Mouse (Mus musculus): ENCODE results near the gene Ptpn13. TPM values are rescaled to one million over a fixed set of nuclear protein-coding genes. Genes with fewer than 3 reads are reported as not detected.
A peak's percentile ranks its signal among the peaks of the same experiment; 100 is the strongest.

Gene Ptpn13
- 5.8 and 6.9 TPM in 2 replicates for polyA plus RNA-seq (2015; fragmentation: Nextera tagmentation; extraction: Ambion mirVana)

DNA sequence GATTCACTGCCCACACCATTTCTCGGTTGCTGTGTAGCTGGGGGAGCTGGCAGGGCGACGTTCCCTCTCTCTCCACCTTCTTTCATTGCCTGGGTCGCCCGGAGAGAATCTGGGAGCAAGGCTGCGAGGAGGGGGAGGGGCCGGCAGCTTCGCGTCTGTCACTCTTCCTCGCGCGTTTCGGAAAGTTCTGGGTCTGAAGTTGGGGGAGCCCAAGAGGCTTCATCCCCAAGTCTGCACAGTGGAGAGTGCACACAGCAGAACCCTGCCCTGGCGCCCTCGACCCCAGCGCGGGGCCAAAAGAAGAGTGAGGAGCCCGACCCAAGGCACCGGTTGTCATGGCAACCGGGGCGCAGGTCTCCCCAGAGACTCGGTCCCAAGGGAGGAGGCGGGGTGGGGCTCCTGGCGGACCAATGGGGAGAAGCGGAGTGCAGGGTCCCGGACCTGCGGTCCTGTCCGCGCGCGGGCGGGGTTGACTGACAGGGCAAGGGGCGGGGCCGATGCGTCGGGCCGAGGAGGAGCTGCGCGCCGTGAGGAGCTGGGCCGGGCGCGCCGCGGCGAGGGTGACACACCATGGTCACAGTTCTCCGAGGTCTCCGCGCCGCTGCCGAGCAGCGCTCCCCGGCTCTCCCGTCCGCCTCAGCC, at the start of gene Ptpn13:
Ptpn13 (plus strand) TSS at position 515 of the 642 bp plus-strand sequence.
- H3K9me3 ChIP-seq = no peaks in the 10 kb centered on the region
- H3K4me2 ChIP-seq = peak within 1 kb of the TSS; percentile 72
- no peaks in the 10 kb centered on the region for H3K36me3 ChIP-seq
- peaks cover 58% of the 10 kb centered on the region for H3K4me1 ChIP-seq
- WGBS = under 1% methylated on average over 54 of the region's 55 CpGs
- peak within 1 kb of the TSS; percentile 92 for H3K4me3 ChIP-seq
- H3K9ac ChIP-seq = peak within 1 kb of the TSS; percentile 92
- peak within 1 kb of the TSS; percentile 88 for H3K27ac ChIP-seq (replicated peaks)
- peak; percentile 94 for ATAC-seq (ENCODE audit: extremely low read depth, insufficient number of reproducible peaks, low FRiP score, low TSS enrichment)
- 0 out of 2 replicates have a peak, but pooled peaks cover 5% of the 10 kb centered on the region for H3K27me3 ChIP-seq (replicated peaks)

DNA sequence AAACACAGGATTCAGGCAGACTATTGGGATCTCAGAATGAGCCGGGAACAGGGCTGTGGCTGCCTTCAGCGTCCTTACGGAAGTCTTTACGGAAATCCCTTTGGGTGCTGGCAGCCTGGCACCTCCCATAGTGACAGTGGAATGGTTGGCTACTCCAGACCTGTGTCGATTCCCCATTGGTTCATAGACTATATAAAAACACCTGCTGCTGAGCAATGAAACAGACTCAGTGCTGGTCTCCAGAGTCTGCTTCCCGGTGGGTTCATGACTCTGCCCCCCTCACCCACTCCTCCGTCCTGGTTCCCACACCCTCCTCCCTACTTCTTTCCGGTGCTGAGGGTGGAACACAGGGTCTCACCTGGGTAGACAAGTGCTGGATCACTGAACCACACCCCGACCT, 49.8 kb upstream of the Ptpn13 start:
- no peak overlapping the region for H3K4me2 ChIP-seq
- no peaks in the 10 kb centered on the region for H3K36me3 ChIP-seq
- no peaks in the 10 kb centered on the region for H3K9me3 ChIP-seq
- peaks cover 42% of the 10 kb centered on the region for H3K27me3 ChIP-seq (replicated peaks)
- H3K4me3 ChIP-seq = no peak overlapping the region
- no peak overlapping the region for H3K9ac ChIP-seq
- peaks cover 25% of the 10 kb centered on the region for H3K4me1 ChIP-seq
- 79% methylated on average over 9 of the region's 9 CpGs for WGBS
- H3K27ac ChIP-seq (replicated peaks) = no peak overlapping the region
- no peak for ATAC-seq (ENCODE audit: extremely low read depth, insufficient number of reproducible peaks, low FRiP score, low TSS enrichment)

DNA sequence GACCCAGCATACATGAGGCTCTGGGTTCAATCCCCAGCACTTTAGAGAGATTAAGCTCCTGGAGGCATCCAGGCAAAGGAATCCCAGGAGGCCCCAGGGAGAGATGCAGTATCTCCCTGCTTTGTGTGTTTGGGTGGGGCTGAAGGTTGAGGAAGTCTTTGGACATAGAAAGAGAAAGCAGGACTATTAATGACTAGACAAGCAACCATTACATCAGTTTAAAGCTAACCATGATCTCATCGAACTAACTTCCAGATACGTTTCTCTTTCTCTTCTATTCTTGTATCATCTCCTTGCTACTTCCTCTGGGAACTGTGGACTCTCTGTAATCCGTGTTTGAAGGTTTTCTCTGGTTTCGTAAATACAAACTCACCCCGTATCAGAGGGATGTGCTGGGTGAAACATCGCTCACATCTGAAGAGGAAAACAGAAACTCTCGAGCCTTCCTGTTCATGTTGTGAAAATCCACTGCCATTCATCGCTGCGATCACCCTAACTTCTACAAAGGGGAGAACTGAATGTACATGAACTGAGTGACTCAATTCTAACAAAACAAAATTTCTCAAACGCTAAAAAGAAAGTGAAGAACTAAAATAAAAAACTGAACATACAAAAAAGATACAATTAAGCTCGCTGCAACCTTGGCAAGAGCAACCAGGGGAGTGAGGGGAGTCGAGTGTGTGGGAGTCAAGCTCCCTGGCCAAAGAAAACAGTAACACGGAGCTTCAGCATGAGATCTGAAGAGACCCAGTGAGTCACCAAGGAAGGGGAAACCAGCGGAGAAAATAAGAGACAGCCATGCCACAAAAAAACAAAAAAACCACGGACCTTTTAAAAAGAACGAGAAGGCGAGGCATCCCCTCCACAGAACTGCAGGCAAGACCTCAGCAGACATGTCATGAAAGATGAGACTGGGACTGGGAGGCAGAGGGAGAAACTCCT, 48.4 kb upstream of the Ptpn13 start:
- 39% methylated on average over 17 of the region's 17 CpGs for WGBS
- Histone ChIP-seq H3K9ac (no peak overlapping the region), H3K9me3 (no peaks in the 10 kb centered on the region), H3K4me1 (peaks cover 35% of the 10 kb centered on the region), H3K27ac (replicated peaks) (peak overlapping the region; percentile 71), H3K4me3 (peak overlapping the region; percentile 3; the same call in 1 of the 2 replicates), H3K4me2 (peak overlapping the region; percentile 41), H3K27me3 (replicated peaks) (peaks cover 55% of the 10 kb centered on the region), H3K36me3 (no peaks in the 10 kb centered on the region)
- ATAC-seq (ENCODE audit: extremely low read depth, insufficient number of reproducible peaks, low FRiP score, low TSS enrichment) = no peak

DNA sequence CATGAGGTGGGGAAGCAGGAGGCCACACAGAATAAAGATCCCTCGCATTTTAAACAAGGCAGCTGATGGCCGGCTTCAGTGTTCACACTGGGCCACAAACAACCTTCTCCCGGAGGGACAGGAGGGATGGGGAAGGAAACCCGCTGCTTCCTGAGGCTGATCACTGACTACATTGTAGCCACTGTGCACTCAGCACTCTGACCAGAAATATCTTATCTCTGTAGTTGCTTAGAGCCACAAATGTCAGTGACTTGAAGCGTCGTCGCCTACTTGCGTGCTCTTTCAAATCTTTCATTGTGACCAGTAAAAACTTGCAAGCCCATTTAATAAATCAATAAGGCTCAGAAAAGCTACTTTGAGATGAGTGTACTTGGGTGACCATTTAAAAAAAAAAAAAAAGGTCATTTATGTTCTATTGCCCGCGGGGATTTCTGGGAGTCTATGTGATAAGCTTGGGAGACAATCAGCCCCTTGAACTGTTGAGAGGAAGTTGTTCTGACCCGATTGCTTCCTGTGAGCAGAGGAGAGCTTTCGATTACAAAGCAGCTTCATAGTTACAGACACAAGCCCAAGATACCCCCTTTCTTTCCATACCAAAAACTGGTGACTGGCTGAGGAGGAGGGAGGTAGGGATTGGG, 47.4 kb upstream of the Ptpn13 start:
- Histone ChIP-seq H3K9me3 (no peaks in the 10 kb centered on the region), H3K4me3 (no peak overlapping the region), H3K27ac (replicated peaks) (peak overlapping the region; percentile 71), H3K36me3 (no peaks in the 10 kb centered on the region), H3K4me1 (peaks cover 35% of the 10 kb centered on the region), H3K4me2 (peak overlapping the region; percentile 41), H3K9ac (no peak overlapping the region), H3K27me3 (replicated peaks) (peaks cover 64% of the 10 kb centered on the region)
- 9% methylated on average over 12 of the region's 12 CpGs for WGBS
- ATAC-seq (ENCODE audit: extremely low read depth, insufficient number of reproducible peaks, low FRiP score, low TSS enrichment) = no peak

DNA sequence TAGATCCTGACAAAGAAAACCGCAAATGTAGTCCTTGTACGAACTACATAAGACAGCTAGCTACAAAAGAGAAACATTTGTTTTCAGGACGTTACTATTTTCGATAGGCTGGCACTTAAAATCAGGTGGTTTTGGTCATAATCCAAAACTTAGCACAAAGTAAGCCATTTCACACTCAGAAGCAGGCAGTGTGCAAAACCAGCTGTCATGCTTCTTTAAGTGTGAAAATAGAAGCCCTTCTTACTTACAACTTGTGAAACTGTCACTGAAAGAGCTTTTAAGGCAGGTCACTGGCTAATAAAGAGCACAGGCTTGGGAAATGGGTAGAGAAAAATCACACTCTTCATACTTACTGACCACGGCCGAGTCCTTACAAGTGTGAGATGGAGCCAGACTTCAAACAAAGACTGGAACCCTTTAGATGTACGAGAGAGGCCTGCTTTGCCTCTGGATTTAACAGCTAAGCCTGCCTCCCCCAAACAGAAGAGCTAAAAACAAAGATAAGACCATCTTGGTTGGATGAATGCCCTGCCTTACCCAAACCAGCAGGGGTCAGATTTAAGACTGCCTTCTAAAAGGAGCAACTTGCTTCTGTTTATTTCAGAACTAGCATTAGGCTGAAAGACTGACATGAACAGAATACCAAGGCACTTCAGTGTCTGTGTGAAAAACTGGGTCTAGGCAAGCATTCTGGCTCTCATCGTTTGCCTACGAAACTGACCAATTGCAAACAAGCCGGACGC, 44.0 kb upstream of the Ptpn13 start:
- peaks cover 33% of the 10 kb centered on the region for H3K4me1 ChIP-seq
- H3K27me3 ChIP-seq (replicated peaks) = peaks cover 41% of the 10 kb centered on the region
- no peak overlapping the region for H3K9ac ChIP-seq
- 55% methylated on average over 11 of the region's 11 CpGs for WGBS
- H3K4me2 ChIP-seq = no peak overlapping the region
- no peaks in the 10 kb centered on the region for H3K9me3 ChIP-seq
- H3K27ac ChIP-seq (replicated peaks) = peak overlapping the region; percentile 74
- no peak overlapping the region for H3K4me3 ChIP-seq
- H3K36me3 ChIP-seq = no peaks in the 10 kb centered on the region
- no peak for ATAC-seq (ENCODE audit: extremely low read depth, insufficient number of reproducible peaks, low FRiP score, low TSS enrichment)

DNA sequence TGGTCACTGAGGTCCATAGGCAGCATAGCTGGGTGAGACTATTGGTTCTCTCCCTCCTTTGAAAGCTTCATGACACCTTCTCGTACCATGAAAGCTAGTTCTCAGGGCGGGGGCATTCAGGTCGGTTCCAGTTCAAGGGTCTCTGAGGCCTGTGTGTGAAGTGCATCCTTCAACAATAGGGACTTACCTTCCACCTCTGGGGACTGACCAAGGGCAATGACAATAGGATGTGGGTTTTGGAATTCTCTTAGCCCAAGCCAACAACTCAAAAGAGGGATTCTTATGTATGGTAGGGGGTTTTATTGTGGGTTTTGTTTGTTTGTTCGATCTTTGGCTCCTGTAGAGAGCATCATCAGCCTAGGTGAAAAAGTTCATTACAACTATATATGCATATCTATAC, 42.0 kb upstream of the Ptpn13 start:
- no peak overlapping the region for H3K4me3 ChIP-seq
- H3K9ac ChIP-seq = no peak overlapping the region
- ATAC-seq (ENCODE audit: extremely low read depth, insufficient number of reproducible peaks, low FRiP score, low TSS enrichment) = no peak
- H3K27me3 ChIP-seq (replicated peaks) = peaks cover 37% of the 10 kb centered on the region
- no peaks in the 10 kb centered on the region for H3K36me3 ChIP-seq
- no peak overlapping the region for H3K27ac ChIP-seq (replicated peaks)
- WGBS = 86% methylated on average over 4 of the region's 4 CpGs
- H3K4me2 ChIP-seq = no peak overlapping the region
- peaks cover 25% of the 10 kb centered on the region for H3K4me1 ChIP-seq
- H3K9me3 ChIP-seq = no peaks in the 10 kb centered on the region

DNA sequence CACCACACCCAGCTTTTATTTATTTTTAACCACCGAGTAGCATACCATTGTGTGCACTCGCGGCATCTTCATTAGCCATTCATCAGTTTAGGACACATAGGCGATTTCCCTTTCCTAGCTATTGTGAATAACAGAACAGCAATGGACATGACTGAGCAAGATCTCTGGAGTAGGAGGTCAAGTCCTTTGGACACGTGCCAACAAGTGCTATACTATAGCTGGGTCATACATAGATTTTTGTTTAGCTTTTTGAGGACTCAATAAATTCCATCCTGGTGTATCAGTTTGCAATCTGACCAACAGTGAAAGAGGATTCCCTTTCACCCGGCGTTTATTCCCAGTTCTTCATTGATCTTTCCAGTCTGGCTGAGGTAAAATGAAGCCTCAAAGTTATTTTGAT, 41.0 kb upstream of the Ptpn13 start:
- Histone ChIP-seq H3K4me2 (no peak overlapping the region), H3K27ac (replicated peaks) (no peak overlapping the region), H3K4me1 (peaks cover 25% of the 10 kb centered on the region), H3K9ac (no peak overlapping the region), H3K36me3 (no peaks in the 10 kb centered on the region), H3K4me3 (no peak overlapping the region), H3K27me3 (replicated peaks) (peaks cover 31% of the 10 kb centered on the region), H3K9me3 (no peaks in the 10 kb centered on the region)
- no peak for ATAC-seq (ENCODE audit: extremely low read depth, insufficient number of reproducible peaks, low FRiP score, low TSS enrichment)
- WGBS = 73% methylated on average over 7 of the region's 7 CpGs

DNA sequence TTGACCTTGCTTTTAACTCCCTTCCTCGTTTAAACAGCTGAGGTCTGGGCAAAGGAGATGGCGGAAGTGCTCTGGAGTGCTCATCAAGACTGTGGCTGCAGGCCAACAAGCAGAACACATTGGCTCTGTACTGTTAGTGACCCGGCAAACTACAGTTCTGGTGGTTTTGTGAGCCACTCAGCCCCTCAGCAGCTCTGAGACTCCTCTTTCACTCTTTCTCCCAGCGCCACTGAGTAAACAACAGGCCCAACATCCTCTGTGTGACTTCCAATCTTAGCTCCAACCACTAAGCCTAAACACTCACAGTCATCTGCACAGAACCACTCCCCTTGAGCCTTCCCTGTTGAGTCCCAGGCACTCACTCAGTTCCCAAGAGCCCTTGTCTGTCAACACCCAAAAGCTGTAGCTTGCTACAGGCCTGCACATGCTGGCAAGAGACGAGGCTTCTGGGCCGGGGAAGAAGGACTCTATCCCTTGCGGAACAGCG, 37.4 kb upstream of the Ptpn13 start:
- H3K36me3 ChIP-seq = no peaks in the 10 kb centered on the region
- no peak overlapping the region for H3K4me3 ChIP-seq
- H3K4me1 ChIP-seq = peaks cover 15% of the 10 kb centered on the region
- peaks cover 13% of the 10 kb centered on the region for H3K27me3 ChIP-seq (replicated peaks)
- WGBS = 27% methylated on average over 8 of the region's 8 CpGs
- peak overlapping the region; percentile 8; the same call in 1 of the 2 replicates for H3K4me2 ChIP-seq
- H3K27ac ChIP-seq (replicated peaks) = peak overlapping the region; percentile 69
- H3K9me3 ChIP-seq = no peaks in the 10 kb centered on the region
- no peak overlapping the region for H3K9ac ChIP-seq
- peak; percentile 54; the same call in 1 of the 2 replicates for ATAC-seq (ENCODE audit: extremely low read depth, insufficient number of reproducible peaks, low FRiP score, low TSS enrichment)

DNA sequence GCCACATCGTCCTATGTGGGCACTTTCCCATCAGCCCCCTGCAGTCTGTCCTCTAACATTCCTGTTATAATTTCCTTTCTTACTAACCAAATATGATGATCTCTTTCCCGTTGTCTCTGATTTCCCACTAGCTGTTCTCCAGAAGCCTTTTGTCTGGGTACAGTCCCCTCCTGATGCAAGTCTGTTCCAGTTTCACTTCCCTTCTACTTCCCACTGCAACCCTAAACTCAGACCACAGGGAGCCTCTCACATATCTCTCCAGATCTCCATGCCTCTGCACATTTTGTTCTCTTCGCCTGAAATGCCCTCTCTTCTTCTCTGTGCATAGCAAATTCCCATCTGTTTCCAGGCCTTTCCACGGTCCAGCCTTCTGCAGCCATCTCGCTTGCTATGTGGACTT, 35.6 kb upstream of the Ptpn13 start:
- ATAC-seq (ENCODE audit: extremely low read depth, insufficient number of reproducible peaks, low FRiP score, low TSS enrichment) = no peak
- no peaks in the 10 kb centered on the region for H3K36me3 ChIP-seq
- H3K9ac ChIP-seq = no peak overlapping the region
- H3K9me3 ChIP-seq = no peaks in the 10 kb centered on the region
- 76% methylated on average over 5 of the region's 5 CpGs for WGBS
- peaks cover 10% of the 10 kb centered on the region for H3K27me3 ChIP-seq (replicated peaks)
- H3K4me2 ChIP-seq = no peak overlapping the region
- no peak overlapping the region for H3K4me3 ChIP-seq
- no peak overlapping the region for H3K27ac ChIP-seq (replicated peaks)
- peaks cover 15% of the 10 kb centered on the region for H3K4me1 ChIP-seq

DNA sequence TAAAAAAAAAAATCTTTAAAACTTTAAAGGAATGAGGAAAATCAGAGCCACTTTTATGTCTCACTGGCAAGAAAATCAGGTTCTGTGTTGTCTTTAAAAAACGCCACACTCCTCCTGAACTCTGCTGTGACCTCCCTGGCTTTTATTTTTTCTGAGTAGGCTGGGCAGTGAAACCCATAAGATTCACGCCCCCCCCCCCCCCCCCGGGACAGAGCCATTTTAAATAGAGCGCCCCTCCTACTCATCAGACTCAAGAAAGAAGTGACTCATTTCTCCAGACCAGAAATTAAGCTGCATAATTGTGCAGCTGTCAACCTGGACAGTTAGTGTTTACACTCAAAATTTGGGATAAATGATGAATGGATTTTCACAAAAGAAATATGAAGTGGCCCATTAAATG, 31.8 kb upstream of the Ptpn13 start:
- ATAC-seq (ENCODE audit: extremely low read depth, insufficient number of reproducible peaks, low FRiP score, low TSS enrichment) = no peak
- H3K4me2 ChIP-seq = no peak overlapping the region
- peaks cover 10% of the 10 kb centered on the region for H3K4me1 ChIP-seq
- H3K27me3 ChIP-seq (replicated peaks) = peaks cover 10% of the 10 kb centered on the region
- no peak overlapping the region for H3K27ac ChIP-seq (replicated peaks)
- 26% methylated on average over 4 of the region's 4 CpGs for WGBS
- no peaks in the 10 kb centered on the region for H3K36me3 ChIP-seq
- no peak overlapping the region for H3K4me3 ChIP-seq
- no peaks in the 10 kb centered on the region for H3K9me3 ChIP-seq
- H3K9ac ChIP-seq = no peak overlapping the region
